Mouse (Mus musculus) limb, embryonic 12.5 days (tissue): Measurements from ENCODE around the gene Mrpl4. TPM values are rescaled to one million over a fixed set of nuclear protein-coding genes. Genes with fewer than 3 reads are reported as not detected.

Experiments used
- ATAC-seq: fragments of 200-750 bp; cut with Nextera tagmentation; 2 replicates; pipeline ENCODE4 v1.8.0; 2017; ENCODE audit warnings: low read depth, moderate TSS enrichment; ENCODE audit not compliant: insufficient number of reproducible peaks, insufficient read depth, low FRiP score, low TSS enrichment
- H3K27ac ChIP-seq: fragments of 300-500 bp; sonication (generic); 2 replicates; pipeline ENCODE4 v1.5.1; 2016; ENCODE audit warnings: mild to moderate bottlenecking, moderate library complexity
- H3K27me3 ChIP-seq: fragments of 300-500 bp; sonication (generic); 2 replicates; pipeline ENCODE4 v1.6.1; 2016; ENCODE audit warnings: mild to moderate bottlenecking, moderate library complexity
- H3K36me3 ChIP-seq: fragments of 300-500 bp; sonication (generic); 2 replicates; pipeline ENCODE4 v1.6.1; 2016; ENCODE audit warnings: mild to moderate bottlenecking, moderate library complexity
- H3K4me1 ChIP-seq: fragments of 300-500 bp; sonication (generic); replicated peaks from 2 replicates; pipeline ENCODE4 v1.6.1; 2016
- H3K4me2 ChIP-seq: fragments of 300-500 bp; sonication (generic); 2 replicates; pipeline ENCODE4 v1.6.1; 2016; ENCODE audit warnings: mild to moderate bottlenecking, moderate library complexity
- H3K4me3 ChIP-seq: fragments of 300-500 bp; sonication (generic); replicated peaks from 2 replicates; pipeline ENCODE4 v1.5.1; 2016; ENCODE audit warnings: mild to moderate bottlenecking
- H3K9ac ChIP-seq: fragments of 300-500 bp; sonication (generic); replicated peaks from 2 replicates; pipeline ENCODE4 v1.6.1; 2016; ENCODE audit warnings: mild to moderate bottlenecking, moderate library complexity
- H3K9me3 ChIP-seq: fragments of 300-500 bp; sonication (generic); 2 replicates; pipeline ENCODE4 v1.6.1; 2016; ENCODE audit warnings: mild to moderate bottlenecking, moderate library complexity
- WGBS: fragments of 180-500 bp; shearing (Covaris S2); methylation state at CpG from one replicate; pipeline ENCODE4 v1.1.7; 2016; 5-methylcytosine and 5-hydroxymethylcytosine counted together
- polyA plus RNA-seq: library from polyadenylated mRNA; unstranded; fragments of >200 nt; fragmentation: Nextera tagmentation; extraction: Ambion mirVana; gene quantifications from 2 replicates; pipeline ENCODE4 v1.2.1, GENCODE M21; 2016

Gene Mrpl4
- polyA plus RNA-seq, 1 experiment from 2014 or later = 135 TPM

DNA sequence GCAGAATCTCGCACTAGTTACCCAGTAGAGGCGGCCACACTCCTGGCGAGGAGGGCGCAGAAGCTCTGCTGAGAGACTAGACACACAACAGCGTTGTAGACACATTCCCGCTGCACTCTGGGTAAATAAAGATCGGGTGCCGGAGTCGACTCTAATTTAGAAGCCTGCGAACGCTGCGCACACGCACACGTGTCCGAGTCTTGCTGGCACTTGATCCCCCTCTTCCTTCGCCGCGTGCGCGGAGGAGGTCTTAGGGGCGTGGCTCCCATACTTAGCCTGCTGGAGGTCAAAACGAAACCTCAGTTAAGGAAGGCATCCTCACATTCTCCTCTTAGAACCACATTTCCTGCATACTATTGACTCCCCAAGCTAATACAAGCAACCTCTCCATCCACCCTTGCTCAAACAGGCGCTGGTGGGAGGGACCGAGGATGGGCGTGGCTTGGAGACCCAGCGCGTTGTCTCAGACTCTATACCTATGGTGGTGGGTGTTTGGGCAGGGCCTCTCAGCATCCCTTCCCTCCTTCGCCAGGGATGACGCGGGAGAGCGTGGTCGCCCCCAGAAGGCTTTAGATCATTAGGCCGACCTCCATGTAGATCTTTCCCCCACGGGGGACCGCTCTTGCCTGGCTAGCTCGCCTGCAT, 28.8 kb downstream of the Mrpl4 start:
- peak overlapping the region; percentile 92 for H3K4me2 ChIP-seq
- peak; percentile 29; the same call in 1 of the 2 replicates for ATAC-seq
- peaks cover 52% of the 10 kb centered on the region for H3K4me1 ChIP-seq
- no peaks in the 10 kb centered on the region for H3K36me3 ChIP-seq
- under 1% methylated on average over 36 of the region's 36 CpGs for WGBS
- peaks cover 92% of the 10 kb centered on the region for H3K27me3 ChIP-seq
- peak overlapping the region; percentile 51 for H3K4me3 ChIP-seq
- H3K27ac ChIP-seq = no peak overlapping the region
- H3K9ac ChIP-seq = 0 out of 2 replicates have a peak overlapping the region, but pooled peaks have one; percentile 18
- no peaks in the 10 kb centered on the region for H3K9me3 ChIP-seq

GRCm38 (mm10) chr9:21031896-21032351, 29.4 kb downstream of the Mrpl4 start, which contains the start of gene Icam5:
Icam5 (plus strand) TSS chr9:21032073.
- no peak for ATAC-seq
- peaks cover 57% of the 10 kb centered on the region for H3K4me1 ChIP-seq
- H3K9ac ChIP-seq = peak within 1 kb of the TSS; percentile 40; the same call in 1 of the 2 replicates

GRCm38 (mm10) chr9:21032491-21032890, 30.0 kb downstream of the Mrpl4 start:
- H3K4me2 ChIP-seq = peak overlapping the region; percentile 92
- peaks cover 61% of the 10 kb centered on the region for H3K4me1 ChIP-seq
- H3K36me3 ChIP-seq = no peaks in the 10 kb centered on the region
- no peak overlapping the region for H3K27ac ChIP-seq
- no peak for ATAC-seq
- H3K9me3 ChIP-seq = no peaks in the 10 kb centered on the region
- 2% methylated on average over 7 of the region's 7 CpGs for WGBS
- H3K27me3 ChIP-seq = peaks cover 96% of the 10 kb centered on the region
- H3K4me3 ChIP-seq = peak overlapping the region; percentile 51
- H3K9ac ChIP-seq = no peak overlapping the region

More at GRCm38 (mm10) chr9:21031896-21032351, 29.4 kb downstream of the Mrpl4 start, which contains the start of gene Icam5:
- Histone ChIP-seq H3K27ac (no peak within 1 kb of the TSS), H3K4me2 (peak within 1 kb of the TSS; percentile 92), H3K36me3 (no peaks in the 10 kb centered on the region), H3K27me3 (peaks cover 92% of the 10 kb centered on the region), H3K9me3 (no peaks in the 10 kb centered on the region), H3K4me3 (peak within 1 kb of the TSS; percentile 51)
- 1% methylated on average over 35 of the region's 35 CpGs for WGBS

GRCm38 (mm10) chr9:21033136-21033535, 30.6 kb downstream of the Mrpl4 start:
- WGBS = 2% methylated on average over 34 of the region's 34 CpGs
- peak; percentile 56 for ATAC-seq
- no peaks in the 10 kb centered on the region for H3K9me3 ChIP-seq
- H3K9ac ChIP-seq = peak overlapping the region; percentile 40; the same call in 1 of the 2 replicates
- peak overlapping the region; percentile 51 for H3K4me3 ChIP-seq
- H3K27me3 ChIP-seq = peaks cover 98% of the 10 kb centered on the region
- H3K27ac ChIP-seq = no peak overlapping the region
- H3K4me1 ChIP-seq = peaks cover 57% of the 10 kb centered on the region
- no peaks in the 10 kb centered on the region for H3K36me3 ChIP-seq
- peak overlapping the region; percentile 92 for H3K4me2 ChIP-seq

DNA sequence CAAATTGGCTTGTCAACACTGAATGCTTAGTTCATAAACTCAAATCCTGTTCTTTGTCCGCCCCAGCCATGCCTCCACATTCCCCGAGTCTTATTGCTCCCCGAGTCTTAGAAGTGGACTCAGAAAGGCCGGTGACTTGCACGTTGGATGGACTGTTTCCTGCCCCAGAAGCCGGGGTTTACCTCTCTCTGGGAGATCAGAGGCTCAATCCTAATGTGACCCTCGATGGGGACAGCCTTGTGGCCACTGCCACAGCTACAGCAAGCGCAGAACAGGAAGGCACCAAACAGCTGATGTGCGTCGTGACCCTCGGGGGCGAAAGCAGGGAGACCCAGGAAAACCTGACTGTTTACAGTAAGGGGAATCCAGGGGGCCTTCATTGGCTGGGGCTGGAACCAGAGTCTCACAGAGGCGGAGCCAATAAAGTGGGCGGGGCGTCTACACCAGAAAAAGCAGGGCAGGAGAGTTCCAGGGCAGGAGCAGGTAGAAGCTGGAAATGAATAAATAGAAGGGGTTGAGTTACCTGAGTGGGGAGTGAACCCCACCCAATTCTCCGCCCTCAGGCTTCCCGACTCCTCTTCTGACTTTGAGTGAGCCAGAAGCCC, 32.0 kb downstream of the Mrpl4 start:
- 2% methylated on average over 17 of the region's 17 CpGs for WGBS
- no peak for ATAC-seq
- Histone ChIP-seq H3K4me3 (peak overlapping the region; percentile 12; the same call in 1 of the 2 replicates), H3K36me3 (no peaks in the 10 kb centered on the region), H3K4me2 (no peak overlapping the region), H3K9me3 (peaks cover 5% of the 10 kb centered on the region; the same call in 1 of the 2 replicates), H3K27me3 (peaks cover 98% of the 10 kb centered on the region), H3K4me1 (peaks cover 51% of the 10 kb centered on the region), H3K27ac (no peak overlapping the region), H3K9ac (no peak overlapping the region)

- Histone ChIP-seq H3K4me1 (peaks cover 43% of the 10 kb centered on the region), H3K9ac (no peak overlapping the region), H3K27ac (no peak overlapping the region), H3K27me3 (peaks cover 98% of the 10 kb centered on the region), H3K9me3 (peaks cover 5% of the 10 kb centered on the region; the same call in 1 of the 2 replicates), H3K36me3 (no peaks in the 10 kb centered on the region), H3K4me2 (no peak overlapping the region), H3K4me3 (no peak overlapping the region)
- 18% methylated on average over 9 of the region's 9 CpGs for WGBS
- ATAC-seq = no peak
Observed at GRCm38 (mm10) chr9:21035586-21035985, 33.0 kb downstream of the Mrpl4 start.

DNA sequence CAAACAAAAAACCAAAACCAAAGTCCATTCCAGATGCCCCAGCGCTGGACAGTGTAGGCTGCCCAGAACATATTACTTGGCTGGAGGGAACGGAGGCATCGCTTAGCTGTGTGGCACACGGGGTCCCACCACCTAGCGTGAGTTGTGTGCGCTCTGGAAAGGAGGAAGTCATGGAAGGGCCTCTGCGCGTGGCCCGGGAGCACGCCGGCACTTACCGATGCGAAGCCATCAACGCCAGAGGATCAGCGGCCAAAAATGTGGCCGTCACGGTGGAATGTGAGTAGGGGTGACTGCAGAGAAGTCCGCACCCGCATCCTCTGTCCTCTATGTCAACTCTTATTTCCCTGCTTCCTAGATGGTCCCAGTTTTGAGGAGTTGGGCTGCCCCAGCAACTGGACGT, 33.6 kb downstream of the Mrpl4 start:
- no peak overlapping the region; the same call in 1 of the 2 replicates for H3K4me2 ChIP-seq
- 7% methylated on average over 20 of the region's 20 CpGs for WGBS

GRCm38 (mm10) chr9:21036666-21037065, 34.1 kb downstream of the Mrpl4 start:
- Histone ChIP-seq H3K36me3 (no peaks in the 10 kb centered on the region), H3K4me2 (peak overlapping the region; percentile 65), H3K4me1 (peaks cover 41% of the 10 kb centered on the region), H3K27ac (no peak overlapping the region), H3K9ac (peak overlapping the region; percentile 57; the same call in 1 of the 2 replicates), H3K4me3 (peak overlapping the region; percentile 40), H3K9me3 (peaks cover 5% of the 10 kb centered on the region; the same call in 1 of the 2 replicates), H3K27me3 (peaks cover 96% of the 10 kb centered on the region)
- 3% methylated on average over 22 of the region's 22 CpGs for WGBS
- ATAC-seq = no peak

More for the DNA sequence above, 33.6 kb downstream of the Mrpl4 start:
- Histone ChIP-seq H3K36me3 (no peaks in the 10 kb centered on the region), H3K4me3 (no peak overlapping the region), H3K9ac (no peak overlapping the region), H3K27me3 (peaks cover 99% of the 10 kb centered on the region), H3K9me3 (peaks cover 5% of the 10 kb centered on the region; the same call in 1 of the 2 replicates), H3K27ac (no peak overlapping the region), H3K4me1 (peaks cover 41% of the 10 kb centered on the region)
- ATAC-seq = no peak

DNA sequence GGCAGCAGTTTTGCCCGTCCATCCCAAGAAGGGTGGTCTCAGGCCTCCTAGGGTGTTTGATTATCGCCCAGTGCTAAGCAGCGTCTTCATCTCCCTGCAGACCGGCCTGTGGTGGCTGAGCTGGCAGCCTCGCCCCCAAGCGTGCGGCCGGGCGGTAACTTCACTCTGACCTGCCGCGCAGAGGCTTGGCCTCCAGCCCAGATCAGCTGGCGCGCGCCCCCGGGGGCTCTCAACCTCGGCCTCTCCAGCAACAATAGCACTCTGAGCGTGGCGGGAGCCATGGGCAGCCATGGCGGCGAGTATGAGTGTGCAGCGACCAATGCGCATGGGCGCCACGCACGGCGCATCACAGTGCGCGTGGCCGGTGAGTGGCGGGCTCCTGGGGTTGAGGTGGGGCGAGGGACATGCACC, 34.9 kb downstream of the Mrpl4 start:
- Histone ChIP-seq H3K4me2 (peak overlapping the region; percentile 65), H3K27ac (no peak overlapping the region; the same call in 1 of the 2 replicates), H3K36me3 (no peaks in the 10 kb centered on the region), H3K4me3 (peak overlapping the region; percentile 40), H3K9ac (peak overlapping the region; percentile 57), H3K9me3 (peaks cover 5% of the 10 kb centered on the region; the same call in 1 of the 2 replicates), H3K27me3 (peaks cover 88% of the 10 kb centered on the region), H3K4me1 (peaks cover 34% of the 10 kb centered on the region)
- 2% methylated on average over 31 of the region's 31 CpGs for WGBS
- no peak for ATAC-seq

DNA sequence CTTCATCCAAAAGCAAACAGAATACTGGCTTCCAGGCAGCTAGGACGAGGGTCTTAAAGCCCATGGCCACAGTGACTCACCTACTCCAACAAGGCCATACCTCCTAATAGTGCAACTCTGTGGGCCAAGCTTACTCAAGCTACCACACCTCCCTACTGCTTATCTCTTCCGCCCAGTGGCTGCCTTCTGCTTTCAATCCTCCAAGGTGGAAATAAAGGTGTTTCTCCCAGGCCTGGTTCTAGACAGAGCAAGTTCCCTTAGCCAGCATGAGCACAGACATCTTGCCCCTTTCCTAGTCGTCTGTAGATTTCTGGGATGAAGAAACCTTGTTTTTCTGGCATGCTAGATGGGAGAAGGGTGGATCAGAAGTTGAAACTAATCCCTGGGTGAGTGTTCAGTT, 37.2 kb downstream of the Mrpl4 start:
- H3K9ac ChIP-seq = no peak overlapping the region
- 70% methylated on average over 3 of the region's 3 CpGs for WGBS

GRCm38 (mm10) chr9:21041308-21041707, 38.8 kb downstream of the Mrpl4 start:
- H3K4me3 ChIP-seq = no peak overlapping the region
- H3K9ac ChIP-seq = no peak overlapping the region
- H3K4me2 ChIP-seq = no peak overlapping the region
- H3K9me3 ChIP-seq = peaks cover 5% of the 10 kb centered on the region; the same call in 1 of the 2 replicates
- peaks cover 16% of the 10 kb centered on the region for H3K4me1 ChIP-seq
- H3K27ac ChIP-seq = no peak overlapping the region
- ATAC-seq = no peak
- peaks cover 51% of the 10 kb centered on the region for H3K27me3 ChIP-seq
- WGBS = 50% methylated on average over 4 of the region's 4 CpGs
- H3K36me3 ChIP-seq = no peaks in the 10 kb centered on the region

More for the DNA sequence above, 37.2 kb downstream of the Mrpl4 start:
- Histone ChIP-seq H3K4me1 (peaks cover 17% of the 10 kb centered on the region), H3K9me3 (peaks cover 5% of the 10 kb centered on the region; the same call in 1 of the 2 replicates), H3K27me3 (peaks cover 66% of the 10 kb centered on the region), H3K27ac (no peak overlapping the region), H3K4me2 (no peak overlapping the region), H3K36me3 (no peaks in the 10 kb centered on the region), H3K4me3 (no peak overlapping the region)
- no peak for ATAC-seq
